Mouse (Mus musculus): ENCODE measurements around the gene Fam214b. TPM values are rescaled to one million over a fixed set of nuclear protein-coding genes. Genes with fewer than 3 reads are reported as not detected.

Gene Fam214b
- total and polyA plus RNA-seq, 3 experiments, result 1.3 to 3.8 TPM; not detected in 1

- DNase-seq (ENCODE audit: low read depth, low spot score), result peak; percentile 92
- no peaks in the 10 kb centered on the region for H3K27me3 ChIP-seq (ENCODE audit: control insufficient read depth in 1 of 2, insufficient read depth in 2 of 2, low read length in 2 of 2)
- peak overlapping the region; percentile 58 for H3K27ac ChIP-seq (ENCODE audit: control insufficient read depth, low read depth, low read length)
- H3K4me1 ChIP-seq (ENCODE audit: control insufficient read depth in 1 of 2, insufficient read depth in 2 of 2, low read length in 2 of 2), result peaks cover 21 to 36% of the 10 kb centered on the region in 2 experiments
- H3K9ac ChIP-seq (ENCODE audit: control insufficient read depth, low read depth, low read length, poor library complexity, severe bottlenecking), result peak overlapping the region; percentile 44
- H3K4me3 ChIP-seq (ENCODE audit: control insufficient read depth in 1 of 2, insufficient read depth in 1 of 2, low read depth in 2 of 2, low read length in 2 of 2), result peak overlapping the region; percentile 51 to 77
- peaks cover 0 to 21% of the 10 kb centered on the region in 2 experiments; a peak in 2 of 4 replicates for H3K36me3 ChIP-seq (ENCODE audit: control insufficient read depth in 1 of 2, insufficient read depth in 2 of 2, low read length in 2 of 2)
- no peaks in the 10 kb centered on the region for H3K79me2 ChIP-seq (ENCODE audit: control insufficient read depth, insufficient read depth, low read length, poor library complexity)
- H3K9me3 ChIP-seq (replicated peaks; ENCODE audit: insufficient read depth, low read length), result no peaks in the 10 kb centered on the region
- TF ChIP-seq ELF1 (IDR thresholded peaks at IDR 0.05; ENCODE audit: low read depth, low read length), result peak; percentile 66
- peak; percentile 8; the same call in 1 of the 2 replicates for TF ChIP-seq MXI1 (IDR thresholded peaks at IDR 0.05; ENCODE audit: low read depth, low read length)
- no peak for TF ChIP-seq NRF1 (IDR thresholded peaks at IDR 0.05; ENCODE audit: insufficient read depth, low read depth, low read length, poor library complexity, severe bottlenecking)
- peak; percentile 99 for TF ChIP-seq TCF12 (IDR thresholded peaks at IDR 0.05; ENCODE audit: low read depth, low read length)
- no peak for TF ChIP-seq RAD21 (IDR thresholded peaks at IDR 0.05; ENCODE audit: low read depth, low read length)
- TF ChIP-seq USF1 (IDR thresholded peaks at IDR 0.05; ENCODE audit: low read depth, low read length), result no peak
- TF ChIP-seq NELFE (IDR thresholded peaks at IDR 0.05; ENCODE audit: low read depth, low read length), result no peak
- no peak for TF ChIP-seq MYC (IDR thresholded peaks at IDR 0.05; ENCODE audit: low read depth, low read length)
- TF ChIP-seq CHD1 (IDR thresholded peaks at IDR 0.05; ENCODE audit: low read depth, low read length), result 0 out of 2 replicates have a peak, but pooled peaks have one; percentile 54
- TF ChIP-seq E2F4 (IDR thresholded peaks at IDR 0.05; ENCODE audit: borderline replicate concordance, low read depth, low read length), result no peak
- TF ChIP-seq POLR2A (IDR thresholded peaks at IDR 0.05; ENCODE audit: control insufficient read depth in 1 of 2, insufficient read depth in 1 of 2, low read depth in 1 of 2, low read length in 2 of 2, poor library complexity in 1 of 2), result no peak
- peak; percentile 70 for TF ChIP-seq HCFC1 (IDR thresholded peaks at IDR 0.05; ENCODE audit: low read depth, low read length)
- TF ChIP-seq ZKSCAN1 (IDR thresholded peaks at IDR 0.05; ENCODE audit: low read depth, low read length), result peak; percentile 66; the same call in 1 of the 2 replicates
- peak; percentile 60 for TF ChIP-seq BHLHE40 (IDR thresholded peaks at IDR 0.05; ENCODE audit: borderline replicate concordance, low read depth, low read length)
- TF ChIP-seq JUND (IDR thresholded peaks at IDR 0.05; ENCODE audit: low read depth, low read length), result peak; percentile 64; the same call in 1 of the 2 replicates
- TF ChIP-seq GABPA (IDR thresholded peaks at IDR 0.05; ENCODE audit: low read depth, low read length), result peak; percentile 30; the same call in 1 of the 2 replicates
- TF ChIP-seq MYB (IDR thresholded peaks at IDR 0.05; ENCODE audit: low read depth, low read length), result peak; percentile 50; the same call in 1 of the 2 replicates
- no peak for TF ChIP-seq ZMIZ1 (IDR thresholded peaks at IDR 0.05; ENCODE audit: low read depth, low read length)
- peak; percentile 98 for TF ChIP-seq MAZ (IDR thresholded peaks at IDR 0.05; ENCODE audit: low read depth, low read length)
- no peak for TF ChIP-seq ZC3H11A (IDR thresholded peaks at IDR 0.05; ENCODE audit: low read depth, low read length)
- TF ChIP-seq GATA1 (IDR thresholded peaks at IDR 0.05; ENCODE audit: low read depth, low read length), result peak; percentile 98
- TF ChIP-seq EP300 (IDR thresholded peaks at IDR 0.05; ENCODE audit: low read depth in 1 of 2, low read length in 2 of 2), result peak; percentile 97 to 98
- TF ChIP-seq SMC3 (IDR thresholded peaks at IDR 0.05; ENCODE audit: low read depth, low read length), result no peak
- 0 out of 2 replicates have a peak, but pooled peaks have one; percentile 21 for TF ChIP-seq TBP (IDR thresholded peaks at IDR 0.05; ENCODE audit: low read depth, low read length)
- TF ChIP-seq POLR2AphosphoS5 (IDR thresholded peaks at IDR 0.05; ENCODE audit: borderline replicate concordance, low read depth, low read length), result no peak
- no peak for TF ChIP-seq CTCF (IDR thresholded peaks at IDR 0.05 in 2 of 3, conservative IDR thresholded peaks at IDR 0.05 in 1 of 3; ENCODE audit: control insufficient read depth in 1 of 3, insufficient read depth in 1 of 3, low read depth in 2 of 3, low read length in 3 of 3, poor library complexity in 1 of 3, severe bottlenecking in 1 of 3)
- no peak for TF ChIP-seq UBTF (IDR thresholded peaks at IDR 0.05; ENCODE audit: borderline replicate concordance, insufficient read depth, low read depth, low read length)
- TF ChIP-seq MAFK (IDR thresholded peaks at IDR 0.05; ENCODE audit: borderline replicate concordance, low read depth, low read length), result peak; percentile 69; the same call in 1 of the 2 replicates
- no peak for TF ChIP-seq KAT2A (conservative IDR thresholded peaks at IDR 0.05; ENCODE audit: low read depth, low read length)
- peak; percentile 99 for TF ChIP-seq ZNF384 (IDR thresholded peaks at IDR 0.05; ENCODE audit: low read depth, low read length)
- TF ChIP-seq CHD2 (IDR thresholded peaks at IDR 0.05; ENCODE audit: low read length), result peak; percentile 83
- TF ChIP-seq RCOR1 (IDR thresholded peaks at IDR 0.05; ENCODE audit: low read depth, low read length), result peak; percentile 92
- peak; percentile 95 for TF ChIP-seq ETS1 (IDR thresholded peaks at IDR 0.05; ENCODE audit: low read depth, low read length)
- TF ChIP-seq POLR2AphosphoS2 (IDR thresholded peaks at IDR 0.05; ENCODE audit: low read length), result no peak
- TF ChIP-seq USF2 (IDR thresholded peaks at IDR 0.05; ENCODE audit: borderline replicate concordance in 1 of 2, insufficient read depth in 1 of 2, low read depth in 1 of 2, low read length in 2 of 2), result no peak
- peak; percentile 95 for TF ChIP-seq TAL1 (IDR thresholded peaks at IDR 0.05; ENCODE audit: low read length)
Observed at GRCm38 (mm10) chr4:43037860-43038566, 8.0 kb downstream of the Fam214b start.
